Mouse (Mus musculus): ENCODE results near the gene Notch2.

DNA sequence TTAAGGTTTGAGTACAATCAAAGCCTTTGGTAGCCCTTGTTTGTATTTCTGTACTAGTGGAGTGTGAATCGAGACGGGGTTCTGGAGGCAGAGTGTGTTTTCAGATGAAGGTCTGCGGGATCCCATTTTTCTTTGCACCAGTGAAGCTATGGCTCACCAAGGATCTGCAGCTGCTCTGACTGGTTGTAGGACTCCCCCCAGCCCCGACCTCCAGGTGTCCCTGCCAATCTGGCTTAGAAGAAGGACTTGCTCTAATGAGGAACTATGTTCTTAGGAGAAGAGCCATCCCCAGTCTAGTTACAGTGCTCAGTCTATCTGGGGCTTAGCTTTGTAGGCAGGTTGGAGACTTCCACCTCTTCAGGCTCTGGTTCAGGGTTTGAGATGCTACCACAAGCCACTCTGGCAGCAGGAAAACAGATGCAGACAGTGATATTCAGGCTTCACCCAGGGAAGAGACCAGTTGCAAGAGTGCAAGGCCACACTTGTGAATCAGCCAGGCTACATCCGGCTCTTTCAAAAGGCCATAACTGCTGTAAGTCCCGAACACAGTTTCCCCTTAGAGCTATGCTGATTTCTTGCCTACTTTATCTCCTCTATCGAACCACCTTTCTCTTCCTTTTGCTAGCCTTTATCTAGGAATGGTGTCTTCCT, 4.0 kb upstream of the Notch2 start:
- TF ChIP-seq CTCF (IDR thresholded peaks at IDR 0.05; ENCODE audit: low read depth) (no peak), EP300 (IDR thresholded peaks at IDR 0.05; ENCODE audit: low read depth) (no peak)
